ENCODE assay signal across 27 mouse cellular contexts in genomic region chr10:28890886-28891285, GRCm38 (mm10).
"Had no signal": no experiment of that assay in that cellular context is flagged by ENCODE, and none has a peak within 500 bp of the region (broad histone marks: within the 10 kb centered on the region; RNA-seq: fewer than 3 reads in every experiment).

No protein-coding gene starts in this region.

- H3K4me1 ChIP-seq: heart, embryonic 10.5 days; heart, embryonic 15.5 days; intestine, embryonic 15.5 days; limb, embryonic 10.5 days; limb, embryonic 12.5 days; liver, embryonic 13.5 days; liver, embryonic 15.5 days had no signal

- H3K27me3 ChIP-seq: heart, embryonic 13.5 days; heart, embryonic 15.5 days; intestine, embryonic 15.5 days; limb, embryonic 12.5 days; liver, embryonic 13.5 days; liver, embryonic 15.5 days had no signal

- ATAC-seq: hindbrain, embryonic 16.5 days; inflammation-experienced regulatory T-cells, adult 6 months; intestine, embryonic 15.5 days; intestine, postnatal 0 days had no signal

- H3K9me3 ChIP-seq: heart, embryonic 10.5 days; heart, embryonic 13.5 days; heart, embryonic 15.5 days; intestine, embryonic 15.5 days; limb, embryonic 10.5 days; limb, embryonic 12.5 days; liver, embryonic 13.5 days; liver, embryonic 15.5 days had no signal

- H3K4me3 ChIP-seq: gastrocnemius, adult 2 months; heart, embryonic 10.5 days; heart, embryonic 13.5 days; heart, embryonic 15.5 days; intestine, embryonic 15.5 days; layer of hippocampus, adult 2 months; left cerebral cortex, adult 2 months; limb, embryonic 10.5 days; limb, embryonic 12.5 days; liver, embryonic 13.5 days; liver, embryonic 15.5 days had no signal

- H3K27ac ChIP-seq: gastrocnemius, adult 2 months; heart, embryonic 10.5 days; heart, embryonic 13.5 days; heart, embryonic 15.5 days; hindbrain, embryonic 14.5 days; intestine, embryonic 15.5 days; layer of hippocampus, adult 2 months; left cerebral cortex, adult 2 months; limb, embryonic 10.5 days; limb, embryonic 12.5 days; liver, embryonic 13.5 days; liver, embryonic 15.5 days had no signal

- H3K4me2 ChIP-seq: heart, embryonic 13.5 days; heart, embryonic 15.5 days; hindbrain, embryonic 14.5 days; intestine, embryonic 15.5 days; limb, embryonic 12.5 days; liver, embryonic 11.5 days; liver, embryonic 13.5 days; liver, embryonic 15.5 days had no signal

- DNase-seq: gastrocnemius, adult 2 months; gastrocnemius, postnatal 10 days; gastrocnemius, postnatal 25 days; heart, adult 18-20 months; heart, postnatal 14 days; heart, postnatal 36 days; kidney, adult 18-20 months; kidney, adult 8-10 months; kidney, postnatal 10 days; kidney, postnatal 25 days; kidney, postnatal 4 days; liver; liver, embryonic 13.5 days had no signal

- H3K36me3 ChIP-seq: heart, embryonic 10.5 days; heart, embryonic 13.5 days; heart, embryonic 15.5 days; intestine, embryonic 15.5 days; limb, embryonic 10.5 days; limb, embryonic 12.5 days; liver, embryonic 13.5 days; liver, embryonic 15.5 days had no signal

- H3K9ac ChIP-seq: heart, embryonic 13.5 days; heart, embryonic 15.5 days; hindbrain, embryonic 14.5 days; intestine, embryonic 15.5 days; limb, embryonic 12.5 days; liver, embryonic 13.5 days; liver, embryonic 15.5 days had no signal
